Mouse (Mus musculus) heart, embryonic 11.5 days (tissue): Measurements from ENCODE around the gene Rbm8a. TPM values are rescaled to one million over a fixed set of nuclear protein-coding genes. Genes with fewer than 3 reads are reported as not detected.
"Not testable (repeated sequence)": the region's sequence is repeated elsewhere in the genome, so short reads cannot be mapped to it uniquely, and the experiment has no call there.

Experiments
- ATAC-seq: fragments of 200-750 bp; cut with Nextera tagmentation; replicated peaks from 2 replicates; pipeline ENCODE4 v1.8.0; 2017; ENCODE audit warnings: moderate library complexity; ENCODE audit not compliant: insufficient number of reproducible peaks, low FRiP score, low TSS enrichment
- H3K27ac ChIP-seq: fragments of 300-500 bp; sonication (generic); 2 replicates; pipeline ENCODE4 v1.5.1; 2014; ENCODE audit warnings: mild to moderate bottlenecking, low read depth, low read length
- H3K27me3 ChIP-seq: fragments of 300-500 bp; sonication (generic); 2 replicates; pipeline ENCODE4 v1.6.1; 2014; ENCODE audit warnings: mild to moderate bottlenecking, low read length, mixed read lengths; ENCODE audit not compliant: control insufficient read depth, insufficient read depth
- H3K36me3 ChIP-seq: fragments of 300-500 bp; sonication (generic); 2 replicates; pipeline ENCODE4 v1.6.1; 2014; ENCODE audit warnings: mild to moderate bottlenecking, low read length, moderate library complexity, mixed read lengths; ENCODE audit not compliant: control insufficient read depth, insufficient read depth
- H3K4me1 ChIP-seq: fragments of 300-500 bp; sonication (generic); 2 replicates; pipeline ENCODE4 v1.6.1; 2014; ENCODE audit warnings: low read length; ENCODE audit not compliant: control insufficient read depth, insufficient read depth
- H3K4me2 ChIP-seq: fragments of 300-500 bp; sonication (generic); 2 replicates; pipeline ENCODE4 v1.6.1; 2014; ENCODE audit warnings: mild to moderate bottlenecking, moderate library complexity
- H3K4me3 ChIP-seq: fragments of 300-500 bp; sonication (generic); 2 replicates; pipeline ENCODE4 v1.5.1; 2014; ENCODE audit warnings: low read depth, low read length
- H3K9ac ChIP-seq: fragments of 300-500 bp; sonication (generic); 2 replicates; pipeline ENCODE4 v1.6.1; 2014; ENCODE audit warnings: mild to moderate bottlenecking, low read depth, low read length, moderate library complexity
- H3K9me3 ChIP-seq: fragments of 300-500 bp; sonication (generic); replicated peaks from 2 replicates; pipeline ENCODE4 v1.6.1; 2016; ENCODE audit warnings: low read length; ENCODE audit not compliant: control insufficient read depth
- WGBS: fragments of 180-500 bp; shearing (Covaris S2); extraction: QIAGEN DNeasy Blood & Tissue Kit; methylation state at CpG from one replicate; pipeline ENCODE4 v1.1.7; 2014; ENCODE audit not compliant: insufficient replicate concordance; 5-methylcytosine and 5-hydroxymethylcytosine counted together
- polyA plus RNA-seq: library from polyadenylated mRNA; unstranded; fragments of >200 nt; fragmentation: Nextera tagmentation; extraction: Ambion mirVana; gene quantifications from 2 replicates; pipeline ENCODE4 v1.2.1, GENCODE M21; 2014

The Rbm8a gene
- polyA plus RNA-seq, 1 experiment from 2014 or later: 124 TPM

DNA sequence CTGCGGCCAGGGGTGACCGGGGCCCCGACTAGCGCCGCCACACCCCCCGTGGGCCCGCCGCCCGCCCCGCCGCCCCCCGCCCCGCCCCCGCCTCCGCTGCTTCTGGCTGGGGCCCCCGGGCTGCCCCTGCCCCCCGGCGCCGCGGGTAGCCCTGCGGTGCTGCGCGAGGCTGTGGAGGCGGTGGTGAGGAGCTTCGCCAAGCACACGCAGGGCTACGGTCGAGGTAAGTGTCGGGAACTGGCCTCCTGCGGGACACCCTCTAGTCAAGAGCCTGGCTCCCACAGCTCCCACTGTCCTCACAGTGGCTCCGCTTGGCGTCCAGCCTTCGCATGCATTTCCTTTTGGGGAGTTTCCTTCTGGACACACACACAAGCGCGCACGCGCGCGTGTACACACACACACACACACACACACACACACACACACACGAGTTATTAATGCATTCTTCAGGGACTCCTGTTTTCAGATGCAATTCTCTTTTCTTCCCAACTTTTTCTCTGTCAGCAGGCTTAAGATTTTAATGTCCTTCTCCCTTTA lies 28.4 kb upstream of the Rbm8a start:
- no peaks in the 10 kb centered on the region for H3K36me3 ChIP-seq
- peak overlapping the region; percentile 87 for H3K9ac ChIP-seq
- WGBS: under 1% methylated on average over 21 of the region's 40 CpGs
- H3K9me3 ChIP-seq: no peaks in the 10 kb centered on the region
- peak overlapping the region; percentile 96 for H3K27ac ChIP-seq
- peak overlapping the region; percentile 72 for H3K4me2 ChIP-seq
- peak overlapping the region; percentile 84 for H3K4me3 ChIP-seq
- peaks cover 2% of the 10 kb centered on the region; the same call in 1 of the 2 replicates for H3K27me3 ChIP-seq
- ATAC-seq: peak; percentile 56
- H3K4me1 ChIP-seq: peaks cover 39% of the 10 kb centered on the region

DNA sequence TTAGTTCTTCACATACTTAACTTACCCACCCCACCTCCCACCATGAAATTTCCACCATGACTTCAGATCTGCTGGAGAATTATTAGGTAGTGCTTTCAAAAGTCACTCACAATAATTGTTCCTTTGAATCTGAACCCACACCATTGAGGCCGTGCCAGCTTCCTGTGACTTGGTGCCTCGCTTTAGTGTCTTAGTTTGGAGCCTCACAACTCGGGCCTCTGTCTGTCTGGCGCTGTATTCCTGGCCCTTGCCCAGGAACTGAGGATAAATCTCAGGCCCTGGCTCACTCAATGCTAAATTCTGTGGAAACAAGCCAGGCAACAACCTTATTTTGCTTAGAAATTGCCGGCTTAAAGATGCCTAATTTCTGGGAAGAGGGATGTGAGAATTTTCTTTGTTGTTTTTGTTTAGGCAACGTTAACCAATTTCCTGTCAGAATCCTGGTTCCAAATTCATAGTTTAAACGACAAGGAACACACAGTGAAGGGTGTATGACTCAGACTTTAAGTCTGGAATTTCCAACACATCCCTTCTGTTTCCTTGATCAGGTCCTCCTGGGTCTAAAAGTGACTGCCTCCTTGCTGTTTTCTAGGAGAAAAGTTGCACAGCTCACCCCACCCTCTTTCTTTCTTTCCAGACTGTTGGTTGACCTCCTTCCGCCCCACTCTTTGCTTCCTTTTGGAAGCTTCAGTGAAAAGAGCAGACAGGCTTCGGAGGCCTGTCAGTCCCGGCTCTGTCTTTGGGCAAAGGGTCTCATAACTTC lies 27.6 kb upstream of the Rbm8a start:
- Histone ChIP-seq H3K27me3 (peaks cover 2% of the 10 kb centered on the region; the same call in 1 of the 2 replicates), H3K27ac (peak overlapping the region; percentile 96), H3K9ac (peak overlapping the region; percentile 87), H3K4me3 (peak overlapping the region; percentile 84), H3K36me3 (no peaks in the 10 kb centered on the region), H3K4me1 (peaks cover 32% of the 10 kb centered on the region), H3K4me2 (peak overlapping the region; percentile 72), H3K9me3 (no peaks in the 10 kb centered on the region)
- 29% methylated on average over 10 of the region's 10 CpGs for WGBS
- ATAC-seq: no peak

DNA sequence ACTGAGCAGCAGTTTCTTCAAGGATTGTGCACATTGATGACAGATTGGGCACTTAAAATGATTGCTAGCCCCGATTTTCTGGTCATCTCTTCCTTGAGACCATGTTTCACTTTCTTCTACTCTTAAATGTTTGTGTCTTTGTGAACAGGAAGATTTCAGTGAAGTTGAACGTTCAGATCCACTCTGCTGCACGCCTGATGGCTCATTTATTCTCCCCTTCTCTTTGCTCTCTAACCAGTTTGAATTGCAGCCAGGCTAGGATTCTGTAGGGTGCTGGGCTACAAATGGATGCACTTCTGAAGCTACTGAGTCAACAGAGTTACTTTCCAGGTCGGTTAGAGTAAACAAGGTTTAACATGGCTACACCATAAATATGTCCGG lies 27.0 kb upstream of the Rbm8a start:
- Histone ChIP-seq H3K4me1 (peaks cover 27% of the 10 kb centered on the region), H3K4me3 (peak overlapping the region; percentile 84), H3K4me2 (peak overlapping the region; percentile 72), H3K27ac (peak overlapping the region; percentile 96), H3K27me3 (peaks cover 2% of the 10 kb centered on the region; the same call in 1 of the 2 replicates), H3K9me3 (no peaks in the 10 kb centered on the region), H3K36me3 (no peaks in the 10 kb centered on the region), H3K9ac (peak overlapping the region; percentile 87)
- no peak for ATAC-seq
- 48% methylated on average over 5 of the region's 5 CpGs for WGBS

DNA sequence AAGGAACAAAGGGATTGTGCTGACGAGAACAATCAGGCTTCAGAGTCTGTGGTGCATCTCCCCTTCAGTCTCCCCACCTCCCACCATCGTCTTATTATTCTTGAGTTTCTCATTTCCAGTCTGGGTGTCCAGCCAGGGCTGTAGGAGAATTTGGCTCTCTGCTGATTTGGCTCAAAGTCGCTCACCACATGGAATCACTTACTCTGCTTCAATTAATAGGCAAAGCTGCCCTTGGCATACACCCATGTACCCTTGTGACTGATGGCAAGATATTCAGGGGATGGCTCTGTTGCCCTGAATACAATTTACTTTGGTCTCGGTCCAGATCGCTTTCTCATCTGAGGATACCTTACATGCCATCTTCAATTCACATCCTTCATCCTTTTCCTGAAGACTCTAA lies 26.4 kb upstream of the Rbm8a start:
- H3K9me3 ChIP-seq: no peaks in the 10 kb centered on the region
- WGBS: 77% methylated on average over 5 of the region's 5 CpGs
- peaks cover 24% of the 10 kb centered on the region for H3K4me1 ChIP-seq
- ATAC-seq: no peak
- no peak overlapping the region for H3K4me3 ChIP-seq
- H3K27ac ChIP-seq: no peak overlapping the region
- 0 out of 2 replicates have a peak overlapping the region, but pooled peaks have one; percentile 39 for H3K9ac ChIP-seq
- no peaks in the 10 kb centered on the region for H3K36me3 ChIP-seq
- H3K4me2 ChIP-seq: peak overlapping the region; percentile 72; the same call in 1 of the 2 replicates
- H3K27me3 ChIP-seq: peaks cover 2% of the 10 kb centered on the region; the same call in 1 of the 2 replicates

DNA sequence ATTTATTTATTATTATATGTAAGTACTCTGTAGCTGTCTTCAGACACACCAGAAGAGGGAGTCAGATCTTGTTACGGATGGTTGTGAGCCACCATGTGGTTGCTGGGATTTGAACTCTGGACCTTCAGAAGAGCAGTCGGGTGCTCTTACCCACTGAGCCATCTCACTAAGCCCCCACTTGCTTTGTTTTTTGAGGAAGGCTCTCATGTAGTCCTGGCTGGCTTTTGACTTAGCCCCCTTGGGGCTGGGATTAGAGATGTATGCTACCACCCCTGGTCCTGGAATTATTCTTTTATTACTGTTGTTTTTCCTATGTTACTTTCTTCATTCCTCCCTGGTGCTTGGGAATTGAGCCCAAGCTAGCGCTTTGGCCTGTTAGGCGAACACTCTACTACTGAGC lies 23.7 kb upstream of the Rbm8a start:
- H3K4me1 ChIP-seq: peaks cover 21% of the 10 kb centered on the region
- 78% methylated on average over 3 of the region's 4 CpGs for WGBS
- not testable (repeated sequence) for H3K27ac ChIP-seq, H3K9me3 ChIP-seq, ATAC-seq, H3K4me2 ChIP-seq, H3K9ac ChIP-seq, H3K4me3 ChIP-seq, H3K27me3 ChIP-seq, H3K36me3 ChIP-seq

DNA sequence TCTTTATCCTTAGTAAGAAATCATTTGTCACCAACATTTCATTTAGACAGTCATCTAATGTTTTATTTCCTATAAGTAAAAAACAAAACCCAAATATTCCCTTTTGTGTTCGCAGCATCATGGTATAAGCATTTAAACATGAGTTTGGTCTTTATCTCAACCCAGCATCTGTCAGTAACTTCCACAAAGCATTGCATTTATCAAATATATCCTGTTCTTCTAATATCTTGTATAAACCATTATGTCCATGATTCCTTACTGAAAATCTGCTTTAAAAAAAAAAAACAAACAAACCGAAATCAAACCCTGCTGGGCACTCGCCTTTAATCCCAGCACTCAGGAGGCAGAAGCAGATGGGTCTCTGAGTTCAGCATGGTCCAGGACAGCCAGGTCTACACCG lies 23.1 kb upstream of the Rbm8a start:
- Histone ChIP-seq H3K27ac (no peak overlapping the region), H3K4me3 (no peak overlapping the region), H3K9ac (no peak overlapping the region), H3K9me3 (no peaks in the 10 kb centered on the region), H3K4me2 (no peak overlapping the region), H3K4me1 (peaks cover 21% of the 10 kb centered on the region), H3K36me3 (no peaks in the 10 kb centered on the region), H3K27me3 (no peaks in the 10 kb centered on the region)
- WGBS: 86% methylated on average over 4 of the region's 4 CpGs
- no peak for ATAC-seq

DNA sequence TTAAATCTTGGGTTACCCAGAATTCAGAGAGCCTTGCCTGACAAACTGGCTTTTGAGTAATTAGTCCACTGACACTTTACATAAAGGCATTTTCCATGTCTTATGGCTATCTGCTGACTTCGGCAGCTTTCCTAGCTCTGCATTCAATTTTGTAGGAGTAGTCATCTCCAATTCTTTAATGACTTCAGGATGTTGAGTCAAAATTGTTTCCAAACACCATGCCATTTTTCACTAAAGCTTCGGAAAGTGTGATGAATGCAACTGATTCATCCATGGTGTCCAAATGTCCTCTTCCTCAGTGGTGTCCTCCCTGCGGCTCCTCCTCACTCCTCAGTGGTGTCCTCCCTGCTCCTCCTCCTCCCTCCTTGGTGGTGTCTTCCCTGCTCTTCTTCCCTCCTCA lies 11.8 kb upstream of the Rbm8a start:
- H3K36me3 ChIP-seq: peaks cover 20% of the 10 kb centered on the region
- 88% methylated on average over 3 of the region's 3 CpGs for WGBS

DNA sequence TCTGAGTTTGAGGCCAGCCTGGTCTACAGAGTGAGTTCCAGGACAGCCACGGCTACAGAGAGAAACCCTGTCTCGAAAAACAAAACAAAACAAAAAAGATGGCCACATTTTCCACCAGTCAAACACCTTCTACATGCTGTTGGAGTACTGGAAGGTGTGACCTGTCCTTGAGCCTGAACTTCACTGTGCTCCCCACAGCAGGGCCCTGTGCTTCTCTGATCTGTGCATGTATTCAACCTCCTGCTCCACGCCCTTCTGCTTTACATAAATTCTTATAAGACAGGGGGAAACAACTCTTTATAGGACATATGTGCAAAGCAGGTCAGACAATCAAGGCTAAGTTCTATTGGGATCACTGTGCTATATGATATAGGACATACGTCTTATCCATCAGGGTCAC lies 6.5 kb upstream of the Rbm8a start:
- no peak for ATAC-seq
- Histone ChIP-seq H3K36me3 (peaks cover 21% of the 10 kb centered on the region), H3K27ac (no peak overlapping the region), H3K9ac (no peak overlapping the region), H3K27me3 (no peaks in the 10 kb centered on the region), H3K4me3 (no peak overlapping the region), H3K9me3 (no peaks in the 10 kb centered on the region), H3K4me1 (no peaks in the 10 kb centered on the region), H3K4me2 (no peak overlapping the region)
- WGBS: 84% methylated on average over 4 of the region's 4 CpGs

More for the DNA sequence above, 11.8 kb upstream of the Rbm8a start:
- H3K4me1 ChIP-seq: no peaks in the 10 kb centered on the region
- H3K4me2 ChIP-seq: no peak overlapping the region
- no peak overlapping the region for H3K27ac ChIP-seq
- H3K27me3 ChIP-seq: no peaks in the 10 kb centered on the region
- no peak for ATAC-seq
- no peak overlapping the region for H3K4me3 ChIP-seq
- no peaks in the 10 kb centered on the region for H3K9me3 ChIP-seq
- no peak overlapping the region for H3K9ac ChIP-seq

DNA sequence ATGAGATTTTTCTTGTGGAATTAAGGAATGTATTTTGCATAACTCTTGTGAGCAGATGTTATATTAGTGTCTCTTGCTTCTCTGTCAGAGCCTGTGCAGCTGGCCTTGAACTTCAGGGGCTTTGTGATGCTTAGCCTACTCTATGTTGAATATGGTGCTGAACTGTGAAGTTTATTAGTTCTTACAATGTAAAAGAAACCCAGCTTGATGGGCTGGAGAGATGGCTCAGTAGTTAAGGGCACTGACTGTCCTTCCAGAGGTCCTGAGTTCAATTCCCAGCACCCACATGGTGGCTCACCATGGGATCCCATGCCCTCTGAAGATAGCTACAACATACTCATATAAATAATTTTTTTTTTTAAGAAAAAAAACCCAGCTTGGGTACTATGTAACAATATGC lies 2.3 kb downstream of the Rbm8a start:
- H3K9me3 ChIP-seq: no peaks in the 10 kb centered on the region
- no peaks in the 10 kb centered on the region for H3K27me3 ChIP-seq
- no peak overlapping the region for H3K4me3 ChIP-seq
- H3K4me2 ChIP-seq: no peak overlapping the region
- no peak for ATAC-seq
- 0 out of 2 replicates have a peak, but pooled peaks cover 3% of the 10 kb centered on the region for H3K36me3 ChIP-seq
- H3K4me1 ChIP-seq: peaks cover 15% of the 10 kb centered on the region
- H3K27ac ChIP-seq: no peak overlapping the region
- no peak overlapping the region for H3K9ac ChIP-seq
